In the genomic region with DNA sequence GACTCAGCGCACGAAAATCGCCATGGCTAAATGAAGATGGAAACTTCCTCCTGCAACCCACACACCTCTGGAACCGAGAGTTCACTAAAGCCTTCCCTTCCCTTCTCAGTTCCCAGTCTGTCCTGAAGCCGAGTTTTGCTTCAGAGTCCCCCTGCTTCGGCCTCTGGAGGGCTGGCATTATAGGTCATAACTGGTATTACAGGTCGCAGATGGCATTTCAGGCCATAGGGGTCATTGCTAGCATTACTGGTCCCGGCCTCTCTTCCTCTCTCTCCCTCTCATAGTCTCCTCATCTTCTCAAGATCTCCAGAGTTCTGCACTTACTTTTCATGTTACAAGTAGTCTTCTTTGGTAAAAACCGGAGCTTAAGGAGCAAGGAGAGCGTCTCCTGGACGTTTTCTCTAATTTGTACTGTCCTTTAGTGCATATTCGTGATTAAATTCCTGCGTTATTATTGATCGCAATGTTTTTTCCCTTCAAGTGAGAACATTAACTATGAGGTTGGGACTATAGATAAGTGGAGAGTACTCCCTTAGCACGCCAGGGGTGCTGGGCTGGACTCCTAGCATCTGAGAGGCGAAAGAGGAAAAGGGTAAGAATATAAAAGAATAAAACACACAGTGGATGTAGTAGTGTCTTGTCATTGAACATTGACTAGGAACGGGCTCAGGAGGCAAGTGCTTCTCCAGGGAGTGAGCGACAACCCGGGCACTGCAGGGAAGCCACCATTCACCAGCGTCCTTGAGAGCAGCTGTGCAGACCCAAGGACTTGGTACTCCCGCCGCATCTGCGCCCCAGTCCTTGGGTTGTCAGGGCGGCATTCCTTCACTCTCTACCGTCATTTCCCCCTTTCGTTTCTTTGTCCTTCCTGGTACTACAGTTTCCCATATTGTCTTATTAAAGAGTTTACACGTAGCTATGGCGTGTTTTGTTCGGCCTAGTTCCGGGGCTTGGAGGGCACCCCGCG, we compare ENCODE assay signal across 8 mouse cellular contexts. TPM values are rescaled to one million over a fixed set of nuclear protein-coding genes. Genes with fewer than 3 reads are reported as not detected.
DNase-seq lines count a peak whose midpoint lies in the region; ATAC-seq and TF ChIP-seq lines count a peak whose summit lies in the region.

No protein-coding gene starts in this region.

- H3K27ac ChIP-seq in layer of hippocampus, adult 2 months, result peak overlapping the region; percentile 89
- H3K27ac ChIP-seq in embryonic facial prominence, embryonic 14.5 days (replicated peaks; ENCODE audit: low read depth, low read length), result peak overlapping the region; percentile 72
- peak overlapping the region; percentile 78 for H3K27ac ChIP-seq in intestine, postnatal 0 days (ENCODE audit: low read depth, low read length)
- H3K27ac ChIP-seq in lung, postnatal 0 days (ENCODE audit: low read length), result peak overlapping the region; percentile 93

- CTCF ChIA-PET in Patski (lab: Charles Lee), result interaction anchor here (1.0 to 1.2 kb wide), 4 partner anchors 17 to 159 kb away, joined by 3 to 4 read pairs (median 4); no protein-coding TSS in a partner anchor

- H3K4me1 ChIP-seq in embryonic facial prominence, embryonic 14.5 days (ENCODE audit: control insufficient read depth, insufficient read depth, low read length), result peaks cover 12% of the 10 kb centered on the region
- peaks cover 3% of the 10 kb centered on the region; the same call in 1 of the 2 replicates for H3K4me1 ChIP-seq in intestine, postnatal 0 days (replicated peaks; ENCODE audit: control insufficient read depth, insufficient read depth, low read length)
- peaks cover 12% of the 10 kb centered on the region; the same call in 1 of the 2 replicates for H3K4me1 ChIP-seq in lung, postnatal 0 days (ENCODE audit: insufficient read depth, low read depth, low read length)

- H3K9ac ChIP-seq in embryonic facial prominence, embryonic 14.5 days (ENCODE audit: low read depth, low read length), result peak overlapping the region; percentile 84
- peak overlapping the region; percentile 76 for H3K9ac ChIP-seq in intestine, postnatal 0 days (ENCODE audit: low read depth, low read length)
- H3K9ac ChIP-seq in lung, postnatal 0 days (replicated peaks; ENCODE audit: low read depth), result peak overlapping the region; percentile 91; the same call in 1 of the 2 replicates

- in situ Hi-C loops in Patski (cut with MboI; ENCODE audit: low pct_unique_long_range_greater_than_20kb), result loop anchor here (10.0 kb wide), 1 partner anchor 155 kb away; no protein-coding TSS in a partner anchor

- POLR2A ChIA-PET in Patski (lab: Charles Lee), result interaction anchor here (1.0 kb wide), 1 partner anchor 22 kb away, joined by 3 read pairs; no protein-coding TSS in a partner anchor

- no peak; the same call in 1 of the 2 replicates for TF ChIP-seq CTCF in layer of hippocampus, adult 2 months (conservative IDR thresholded peaks at IDR 0.05)
- peak; percentile 44 for TF ChIP-seq CTCF in Patski (IDR thresholded peaks at IDR 0.05)
- no peak for TF ChIP-seq CTCF in intestine, postnatal 0 days (IDR thresholded peaks at IDR 0.05; ENCODE audit: low read depth)
- TF ChIP-seq CTCF in lung, postnatal 0 days (IDR thresholded peaks at IDR 0.05), result 0 out of 2 replicates have a peak, but pooled peaks have one; percentile 1

- H3K9me3 ChIP-seq in embryonic facial prominence, embryonic 14.5 days (ENCODE audit: control insufficient read depth, low read length), result no peaks in the 10 kb centered on the region
- no peaks in the 10 kb centered on the region for H3K9me3 ChIP-seq in intestine, postnatal 0 days (ENCODE audit: control insufficient read depth)
- H3K9me3 ChIP-seq in lung, postnatal 0 days (ENCODE audit: low read length), result no peaks in the 10 kb centered on the region

- DNase-seq in layer of hippocampus, adult 2 months (ENCODE audit: low spot score in 2 of 2), result peak in 1 of 2 experiments; percentile 15
- DNase-seq in layer of hippocampus, adult 11-12 months (ENCODE audit: low spot score), result no peak
- no peak for DNase-seq in Patski (ENCODE audit: low read depth, low spot score)
- peak; percentile 53 for DNase-seq in embryonic facial prominence, embryonic 14.5 days (ENCODE audit: low spot score)
- DNase-seq in lung, postnatal 0 days (ENCODE audit: low spot score), result peak; percentile 41
- DNase-seq in right cerebral cortex, adult 2 months (ENCODE audit: low spot score in 2 of 2), result peak; percentile 31 to 50
- DNase-seq in urinary bladder, postnatal 10 days (ENCODE audit: low spot score), result no peak

- no peaks in the 10 kb centered on the region for H3K36me3 ChIP-seq in embryonic facial prominence, embryonic 14.5 days (ENCODE audit: control insufficient read depth, insufficient read depth, low read length)
- no peaks in the 10 kb centered on the region for H3K36me3 ChIP-seq in intestine, postnatal 0 days (ENCODE audit: control insufficient read depth, insufficient read depth)
- no peaks in the 10 kb centered on the region for H3K36me3 ChIP-seq in lung, postnatal 0 days (ENCODE audit: insufficient read depth, low read length)

- peak; percentile 44 for ATAC-seq in Patski
- peak; percentile 58 for ATAC-seq in embryonic facial prominence, embryonic 14.5 days (ENCODE audit: low read depth)
- peak; percentile 14; the same call in 1 of the 2 replicates for ATAC-seq in intestine, postnatal 0 days
- ATAC-seq in lung, postnatal 0 days, result peak; percentile 27

- no peak for TF ChIP-seq EP300 in lung, postnatal 0 days (IDR thresholded peaks at IDR 0.05)

- H3K27me3 ChIP-seq in Patski, result no peaks in the 10 kb centered on the region
- H3K27me3 ChIP-seq in embryonic facial prominence, embryonic 14.5 days (replicated peaks; ENCODE audit: control insufficient read depth, insufficient read depth, low read length), result no peaks in the 10 kb centered on the region
- H3K27me3 ChIP-seq in intestine, postnatal 0 days (replicated peaks; ENCODE audit: control insufficient read depth, insufficient read depth, low read length), result no peaks in the 10 kb centered on the region
- no peaks in the 10 kb centered on the region for H3K27me3 ChIP-seq in lung, postnatal 0 days (replicated peaks; ENCODE audit: insufficient read depth, low read length)

- H3K4me2 ChIP-seq in embryonic facial prominence, embryonic 14.5 days (ENCODE audit: low read depth, low read length), result peak overlapping the region; percentile 64
- H3K4me2 ChIP-seq in intestine, postnatal 0 days (replicated peaks; ENCODE audit: low read depth), result peak overlapping the region; percentile 96
- H3K4me2 ChIP-seq in lung, postnatal 0 days (replicated peaks; ENCODE audit: low read depth, low read length), result peak overlapping the region; percentile 82

- WGBS in embryonic facial prominence, embryonic 14.5 days, result 13% methylated on average over 32 of the region's 32 CpGs
- WGBS in intestine, postnatal 0 days, result 25% methylated on average over 32 of the region's 32 CpGs
- 20% methylated on average over 32 of the region's 32 CpGs for WGBS in lung, postnatal 0 days

- H3K4me3 ChIP-seq in layer of hippocampus, adult 2 months, result peak overlapping the region; percentile 90
- peak overlapping the region; percentile 59 for H3K4me3 ChIP-seq in embryonic facial prominence, embryonic 14.5 days (ENCODE audit: low read depth, low read length)
- H3K4me3 ChIP-seq in intestine, postnatal 0 days (ENCODE audit: low read depth, low read length), result peak overlapping the region; percentile 85
- peak overlapping the region; percentile 91 for H3K4me3 ChIP-seq in lung, postnatal 0 days (ENCODE audit: low read depth, low read length)

RNA-seq across cellular contexts. Expression of a gene that starts 0.8 kb away (rescaled TPM):
- total RNA-seq in layer of hippocampus, adult 2 months (2021), result 10 to 100 TPM; 26.9 to 32.4 TPM
- polyA plus RNA-seq in Patski (2021), result 184 TPM
- 57.3 and 59.5 TPM in 2 replicates for polyA plus RNA-seq in embryonic facial prominence, embryonic 14.5 days (2014; fragmentation: Nextera tagmentation; extraction: Ambion mirVana)
- polyA plus RNA-seq in intestine, postnatal 0 days (2015; fragmentation: Nextera tagmentation; extraction: Ambion mirVana), result 23.9 and 30.5 TPM in 2 replicates
- 37.5 and 38.9 TPM in 2 replicates for polyA plus RNA-seq in lung, postnatal 0 days (2015; fragmentation: Nextera tagmentation; extraction: Ambion mirVana)

Comparison
In these comparisons a context has a peak if more than half of its experiments do, and no peak if none do; other contexts are left out.
1. DNase-seq: peak in embryonic facial prominence, embryonic 14.5 days (single experiment), lung, postnatal 0 days (single experiment) and right cerebral cortex, adult 2 months (2 of 2); none in layer of hippocampus, adult 11-12 months (single experiment), Patski (single experiment) and urinary bladder, postnatal 10 days (single experiment).
2. CTCF ChIP-seq: peak in Patski (single experiment) and lung, postnatal 0 days (single experiment); none in layer of hippocampus, adult 2 months (single experiment) and intestine, postnatal 0 days (single experiment).
3. Peak in every context shown above with its lines, with median percentiles within 50 percentile points of each other: H3K27ac ChIP-seq, H3K4me3 ChIP-seq, ATAC-seq, H3K4me2 ChIP-seq and H3K9ac ChIP-seq.